Mouse (Mus musculus): ENCODE results near the gene Dlgap5.

Gene Dlgap5

DNA sequence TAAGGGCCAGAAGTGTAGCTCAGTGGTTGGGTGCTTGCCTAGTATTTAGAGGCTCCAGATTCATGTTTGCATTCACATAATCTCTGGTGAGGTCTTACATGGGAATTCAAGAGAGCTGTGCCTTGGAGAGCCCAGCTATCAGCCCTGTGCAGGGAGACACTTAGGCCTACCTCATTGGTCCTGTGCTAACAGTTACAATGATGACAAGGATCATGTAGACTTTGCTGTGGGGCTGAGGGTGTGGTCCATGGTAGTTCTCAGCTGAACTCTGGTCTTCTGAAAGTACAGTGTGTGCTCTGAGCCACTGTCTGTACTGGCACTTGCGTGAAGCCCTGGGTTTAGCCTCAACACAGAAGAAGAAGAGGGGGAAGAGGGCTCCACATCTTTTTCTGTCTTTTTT, 71.5 kb downstream of the Dlgap5 start:
- DNase-seq = no peak

DNA sequence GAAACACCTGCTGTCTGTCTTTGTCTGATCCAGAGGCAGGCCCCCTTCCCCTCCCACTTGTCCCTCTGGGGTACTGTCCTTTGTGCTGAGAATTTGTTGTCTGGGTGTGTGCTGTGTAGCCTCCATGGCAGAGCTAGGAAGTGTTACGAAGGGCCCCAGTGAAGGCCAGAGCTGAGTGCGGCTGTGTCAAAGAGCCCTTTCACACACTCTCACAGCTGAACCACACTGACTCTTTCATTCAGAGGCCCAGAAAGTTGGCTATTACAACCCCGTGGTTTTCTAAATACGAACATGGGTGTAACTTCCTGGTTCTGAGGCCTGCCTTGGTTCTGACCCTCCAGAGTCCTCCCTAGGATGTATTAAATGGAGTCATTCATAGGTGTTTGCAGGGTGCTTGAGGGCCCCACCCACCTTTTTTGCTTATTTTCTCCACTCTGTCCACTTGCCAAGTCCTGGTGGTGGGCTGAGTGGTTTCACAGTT, 76.4 kb downstream of the Dlgap5 start:
- no peak for DNase-seq

DNA sequence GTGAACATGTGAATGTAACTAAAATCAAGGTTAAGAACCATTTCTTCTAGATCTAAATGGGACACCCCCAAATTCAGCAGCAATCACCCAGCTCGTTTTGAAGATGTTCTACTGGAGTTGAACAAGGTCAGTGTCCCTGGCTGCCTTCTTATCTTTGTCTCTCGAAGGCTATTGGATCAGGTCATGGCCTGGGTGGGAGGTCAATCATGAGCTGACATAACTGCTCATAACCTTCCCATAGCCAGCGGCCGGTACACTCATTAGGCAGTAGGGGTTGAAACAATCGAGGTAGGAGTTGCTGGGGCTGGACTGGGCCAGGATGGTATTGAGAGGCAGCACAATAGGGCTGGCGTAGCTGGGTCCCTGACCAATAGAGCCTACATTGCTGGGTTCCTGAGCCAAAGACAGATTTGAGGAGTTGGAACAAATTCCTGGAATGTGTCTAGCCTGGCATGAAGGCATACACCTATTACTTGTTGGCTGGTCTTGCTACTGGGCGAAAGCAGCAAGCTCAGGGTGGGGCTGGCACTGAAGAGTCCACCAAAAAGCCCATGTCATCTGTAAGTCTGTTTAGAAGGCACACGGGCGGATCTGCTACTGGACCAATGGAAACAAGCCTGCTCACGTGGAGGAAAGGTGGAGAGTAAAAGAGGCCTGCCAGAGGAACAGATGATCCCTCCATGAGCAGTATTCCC, 77.8 kb downstream of the Dlgap5 start:
- no peak for DNase-seq

Measured in cerebellum, adult 11-12 months (tissue).